Mouse (Mus musculus) left cerebral cortex, adult 6 months (tissue): ENCODE results near the gene Trip12. TPM values are rescaled to one million over a fixed set of nuclear protein-coding genes. Genes with fewer than 3 reads are reported as not detected.

Experiments
- long read RNA-seq, 2 experiments: library from polyadenylated mRNA; unstranded; transcript quantifications; one replicate each; pipeline ENCODE4 v2.0.0; 2019 to 2020
- polyA plus RNA-seq: library from polyadenylated mRNA; unstranded; fragments of <200 nt; fragmentation: Nextera tagmentation; gene quantifications from 2 replicates; pipeline ENCODE4 v1.2.3, GENCODE M21; 2021

Trip12 gene
- 9.1 and 12.9 TPM in 2 replicates for polyA plus RNA-seq
- long read RNA-seq, experiment 1, full-length matches to known transcripts: 3 of 71 reads
- long read RNA-seq, experiment 1, partial matches to known transcripts: 40 of 71 reads
- long read RNA-seq, experiment 1, other reads (novel, unspliced or antisense): 28 of 71 reads
- long read RNA-seq, experiment 2, partial matches to known transcripts: 24 of 34 reads
- long read RNA-seq, experiment 2, other reads (novel, unspliced or antisense): 9 of 34 reads

DNA sequence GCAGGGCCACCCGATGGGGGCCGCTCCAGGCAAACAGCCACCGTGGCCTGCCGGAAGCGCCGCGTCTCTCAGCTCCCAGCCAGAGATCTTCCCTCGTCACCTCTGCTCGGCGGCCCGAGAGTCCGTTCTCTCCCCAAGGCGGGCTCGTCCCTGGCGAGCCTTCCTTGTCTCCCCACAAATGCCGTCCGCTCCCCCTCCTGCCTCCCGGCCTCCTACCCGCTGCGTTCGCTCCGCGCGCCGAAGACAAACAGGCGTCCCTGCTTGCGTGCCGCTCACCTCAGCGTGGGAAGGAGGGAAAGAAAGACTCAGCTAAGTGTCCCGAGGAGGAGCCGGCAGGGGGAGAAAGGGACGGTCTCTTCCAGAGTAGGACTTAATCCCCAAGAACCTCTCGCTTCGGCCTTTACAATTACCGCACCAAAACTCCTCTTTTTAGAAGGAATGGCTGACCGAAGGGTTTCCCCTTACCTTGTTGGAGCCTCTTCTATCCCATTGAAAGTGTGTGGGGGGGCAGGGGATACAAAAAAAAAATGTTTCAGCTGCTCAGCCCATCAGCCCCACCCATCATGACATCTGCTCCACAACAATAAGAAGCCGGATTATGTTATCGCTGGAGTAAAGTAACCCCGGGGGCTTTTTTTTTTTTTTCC is at the start of gene Trip12:
Trip12 (minus strand) TSS at position 499 of the 647 bp plus-strand sequence.

DNA sequence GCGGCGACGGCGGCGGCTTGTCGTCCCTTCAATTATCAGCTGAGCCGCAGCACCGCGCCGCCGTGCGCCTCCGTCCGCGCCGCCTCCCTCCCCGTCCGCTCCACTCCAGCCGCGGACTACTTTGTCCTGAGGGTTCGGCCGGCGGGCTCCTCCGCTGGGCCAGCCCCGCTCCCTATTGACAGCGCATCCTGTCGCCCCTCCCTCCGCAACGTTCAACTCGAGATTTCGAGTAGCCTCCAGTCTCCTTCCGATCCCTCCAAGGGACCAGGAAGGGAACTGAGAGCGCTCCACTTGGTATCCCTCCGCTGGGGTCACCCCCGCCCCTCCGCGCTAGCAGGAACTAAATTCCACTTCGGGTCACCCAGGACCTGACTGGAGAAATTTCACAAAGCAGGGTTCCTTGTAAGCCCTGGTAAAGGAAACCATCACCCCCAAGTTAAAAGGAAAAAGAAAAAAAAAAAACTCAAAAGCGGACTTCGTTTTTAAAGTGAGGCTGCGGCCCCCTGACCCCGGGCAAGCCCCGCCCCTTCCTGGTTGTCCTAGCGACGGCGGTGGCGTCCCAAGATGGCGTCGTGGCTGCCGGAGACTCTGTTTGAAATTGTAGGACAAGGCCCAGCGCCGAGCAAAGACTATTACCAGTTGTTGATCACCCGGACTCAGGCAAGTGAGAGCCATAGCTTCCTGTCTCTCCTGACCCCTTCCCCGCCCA is 853 bp downstream of the Trip12 start, which contains the start of gene Fbxo36:
Fbxo36 (plus strand) TSS at position 533 of the 709 bp plus-strand sequence.

GRCm38 (mm10) chr1:84695517-84696411 is 144.6 kb downstream of the Trip12 start, which contains the start of gene Dner:
Gene Dner (minus strand): TSS chr1:84696221.

Other genes starting within 250 kb of the Trip12 start
- gene Dner, start 144.3 kb downstream of the Trip12 start, polyA plus RNA-seq: 75.0 and 87.5 TPM in 2 replicates
- gene Fbxo36, start 675 bp downstream of the Trip12 start, polyA plus RNA-seq: 12.3 and 15.0 TPM in 2 replicates
- gene Slc16a14, start 94.6 kb upstream of the Trip12 start, polyA plus RNA-seq: 4.5 and 6.3 TPM in 2 replicates